Mouse (Mus musculus): ENCODE data around the gene Slc15a3.

DNA sequence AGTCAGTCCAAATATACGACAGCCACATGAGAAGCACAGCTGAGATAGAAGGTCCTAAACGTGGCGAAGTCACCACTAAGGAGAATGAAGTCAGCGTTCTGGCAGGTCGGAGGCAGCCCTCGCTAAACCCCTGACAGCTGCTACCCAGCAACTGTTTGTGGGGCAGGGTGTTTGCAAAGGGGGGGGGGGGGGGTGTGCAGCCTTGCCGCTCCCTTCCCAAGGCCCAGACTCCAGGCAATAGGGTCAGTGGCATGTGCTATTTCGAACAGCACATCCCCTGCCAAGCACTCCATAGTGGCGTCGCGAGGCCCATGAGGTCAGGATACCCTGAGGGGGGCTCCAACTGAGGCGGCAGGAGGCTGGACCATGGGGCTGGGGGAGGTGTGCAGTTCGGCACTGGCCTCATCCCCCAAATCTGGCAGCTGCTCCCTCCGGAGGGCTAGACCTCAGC is 41.5 kb downstream of the Slc15a3 start:
- TF ChIP-seq CHD2 (IDR thresholded peaks at IDR 0.05; ENCODE audit: low read depth, low read length) (no peak), ZNF384 (IDR thresholded peaks at IDR 0.05; ENCODE audit: low read depth, low read length) (no peak)
